Mouse (Mus musculus) forebrain, embryonic 10.5 days (tissue): ENCODE results near the gene Eif4a1. TPM values are rescaled to one million over a fixed set of nuclear protein-coding genes. Genes with fewer than 3 reads are reported as not detected.

Source experiments
- DNase-seq: peaks from one replicate; pipeline ENCODE4 v3.0.0-alpha.2; 2017; ENCODE audit warnings: low spot score; ENCODE audit errors: extremely low spot score
- H3K27ac ChIP-seq: fragments of 300-500 bp; sonication (generic); 2 replicates; pipeline ENCODE4 v1.5.1; 2016; ENCODE audit warnings: mild to moderate bottlenecking
- H3K27me3 ChIP-seq: fragments of 300-500 bp; sonication (generic); 2 replicates; pipeline ENCODE4 v1.6.1; 2016; ENCODE audit warnings: mild to moderate bottlenecking; ENCODE audit not compliant: poor library complexity, severe bottlenecking
- H3K36me3 ChIP-seq: fragments of 300-500 bp; sonication (generic); replicated peaks from 2 replicates; pipeline ENCODE4 v1.6.1; 2016; ENCODE audit warnings: mild to moderate bottlenecking, moderate library complexity
- H3K4me1 ChIP-seq: fragments of 300-500 bp; sonication (generic); 2 replicates; pipeline ENCODE4 v1.6.1; 2016
- H3K4me3 ChIP-seq: fragments of 300-500 bp; sonication (generic); 2 replicates; pipeline ENCODE4 v1.5.1; 2016; ENCODE audit warnings: mild to moderate bottlenecking, moderate library complexity
- H3K9me3 ChIP-seq: fragments of 300-500 bp; sonication (generic); 2 replicates; pipeline ENCODE4 v1.6.1; 2016; ENCODE audit warnings: mild to moderate bottlenecking, moderate library complexity
- WGBS: fragments of 180-500 bp; shearing (Covaris S2); methylation state at CpG from one replicate; pipeline ENCODE4 v1.1.7; 2016; 5-methylcytosine and 5-hydroxymethylcytosine counted together
- polyA plus RNA-seq: library from polyadenylated mRNA; unstranded; fragments of >200 nt; fragmentation: Nextera tagmentation; extraction: Ambion mirVana; gene quantifications from 2 replicates; pipeline ENCODE4 v1.2.1, GENCODE M21; 2016

The Eif4a1 gene
- polyA plus RNA-seq, 1 experiment from 2014 or later = 747 TPM

DNA sequence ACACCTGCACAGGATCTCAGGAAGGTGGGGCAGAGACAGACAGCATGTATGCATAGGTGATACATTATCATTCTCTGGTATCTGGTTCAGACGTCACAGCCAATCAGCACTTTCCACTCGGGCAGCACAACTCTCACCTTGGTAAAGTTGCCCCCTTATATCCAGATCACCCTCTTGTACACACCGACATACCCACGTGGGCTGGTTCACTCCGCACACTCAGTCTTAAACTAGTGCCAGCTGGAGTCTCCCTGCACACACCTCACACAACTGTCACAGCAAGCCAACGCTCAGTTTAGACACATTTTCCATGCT lies 22.8 kb upstream of the Eif4a1 start:
- WGBS = 24% methylated on average over 6 of the region's 6 CpGs
- H3K27ac ChIP-seq = peak overlapping the region; percentile 87
- no peak for DNase-seq

DNA sequence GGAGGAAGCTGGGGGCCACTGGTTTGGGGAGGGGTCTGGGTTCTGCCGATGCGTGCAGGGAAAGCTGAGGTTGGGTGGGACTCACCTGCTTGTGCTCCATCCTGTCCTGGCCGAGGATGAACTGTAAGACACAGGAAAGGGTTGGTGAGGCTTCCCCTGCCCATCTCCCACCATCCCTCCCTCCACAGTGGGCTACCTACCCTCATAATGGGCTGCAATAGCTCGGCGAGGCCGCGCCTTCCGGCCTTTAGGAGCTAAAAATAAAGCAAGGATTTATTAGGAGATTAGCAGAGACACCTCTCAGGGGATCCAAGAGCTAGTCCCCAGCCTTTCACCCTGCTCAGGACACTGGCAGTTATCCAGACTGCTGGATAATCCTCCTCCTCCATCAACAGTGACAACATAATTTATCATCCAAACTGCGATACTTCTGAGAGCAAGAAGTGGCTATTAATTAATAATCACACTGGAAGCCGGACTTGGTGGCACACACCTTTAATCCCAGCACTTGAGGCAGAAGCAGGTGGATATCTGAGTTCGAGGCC lies 21.3 kb upstream of the Eif4a1 start:
- Histone ChIP-seq H3K27ac (no peak overlapping the region), H3K27me3 (peaks cover 11% of the 10 kb centered on the region; the same call in 1 of the 2 replicates), H3K36me3 (no peaks in the 10 kb centered on the region), H3K4me3 (no peak overlapping the region), H3K4me1 (peaks cover 19% of the 10 kb centered on the region), H3K9me3 (no peaks in the 10 kb centered on the region)
- no peak for DNase-seq
- WGBS = 67% methylated on average over 11 of the region's 11 CpGs

More for the DNA sequence above, 22.8 kb upstream of the Eif4a1 start:
- H3K4me3 ChIP-seq = peak overlapping the region; percentile 62
- no peaks in the 10 kb centered on the region for H3K9me3 ChIP-seq
- H3K4me1 ChIP-seq = peaks cover 19% of the 10 kb centered on the region
- no peaks in the 10 kb centered on the region for H3K36me3 ChIP-seq
- H3K27me3 ChIP-seq = peaks cover 11% of the 10 kb centered on the region; the same call in 1 of the 2 replicates

DNA sequence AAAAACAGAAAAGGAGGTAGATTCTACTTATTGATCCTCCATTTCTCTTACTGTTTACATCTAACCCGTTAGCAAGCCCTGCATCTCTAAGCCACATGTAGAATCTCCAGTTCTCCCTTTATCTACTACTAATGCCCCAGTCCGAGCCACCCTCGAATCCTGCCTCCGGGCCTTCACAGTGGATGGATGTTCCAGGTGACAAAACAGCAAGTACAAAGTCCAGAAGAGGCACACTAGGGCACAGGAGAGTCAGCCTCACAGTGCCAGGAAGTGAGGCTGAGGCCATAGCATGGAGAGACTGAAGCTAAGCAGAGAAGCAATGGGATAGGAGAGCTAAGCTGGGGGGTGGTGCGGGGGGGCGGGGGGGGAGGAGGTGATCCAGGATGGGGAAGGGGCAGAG lies 20.6 kb upstream of the Eif4a1 start:
- no peak for DNase-seq
- H3K27ac ChIP-seq = no peak overlapping the region
- no peaks in the 10 kb centered on the region for H3K9me3 ChIP-seq
- WGBS = 87% methylated on average over 6 of the region's 6 CpGs
- no peak overlapping the region for H3K4me3 ChIP-seq
- H3K27me3 ChIP-seq = peaks cover 11% of the 10 kb centered on the region; the same call in 1 of the 2 replicates
- no peaks in the 10 kb centered on the region for H3K36me3 ChIP-seq
- peaks cover 19% of the 10 kb centered on the region for H3K4me1 ChIP-seq

DNA sequence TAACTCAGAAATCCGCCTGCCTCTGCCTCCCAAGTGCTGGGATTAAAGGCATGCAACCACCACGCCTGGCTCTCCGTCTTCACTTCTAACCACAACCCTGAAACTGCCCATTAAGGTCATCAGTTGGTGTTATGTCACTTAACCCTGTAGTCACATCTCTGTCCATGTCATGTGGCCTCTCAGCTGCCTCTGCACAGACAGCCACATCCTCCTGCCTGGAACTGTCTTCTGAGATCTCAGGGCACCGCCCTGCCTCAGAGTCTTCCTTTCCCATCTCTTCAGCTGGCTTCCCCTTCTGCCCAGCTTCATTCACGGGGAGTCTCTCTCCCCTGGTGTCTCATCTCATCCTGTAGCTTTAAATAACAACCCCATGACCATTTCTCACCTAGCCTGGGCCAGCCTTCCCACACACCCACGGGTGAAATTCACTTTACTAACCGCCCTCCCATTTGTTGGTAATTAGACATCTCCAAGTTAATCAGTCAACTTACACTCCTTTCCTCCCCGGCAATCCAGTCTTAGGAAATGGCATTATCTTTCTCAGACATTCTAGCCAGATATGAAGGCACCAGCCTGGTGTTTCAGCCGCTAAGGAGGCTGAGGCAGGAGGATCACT lies 20.1 kb upstream of the Eif4a1 start:
- no peak overlapping the region for H3K27ac ChIP-seq
- 86% methylated on average over 9 of the region's 9 CpGs for WGBS
- no peak for DNase-seq
- peaks cover 11% of the 10 kb centered on the region; the same call in 1 of the 2 replicates for H3K27me3 ChIP-seq
- no peak overlapping the region for H3K4me3 ChIP-seq
- no peaks in the 10 kb centered on the region for H3K36me3 ChIP-seq
- H3K9me3 ChIP-seq = no peaks in the 10 kb centered on the region
- peaks cover 19% of the 10 kb centered on the region for H3K4me1 ChIP-seq

DNA sequence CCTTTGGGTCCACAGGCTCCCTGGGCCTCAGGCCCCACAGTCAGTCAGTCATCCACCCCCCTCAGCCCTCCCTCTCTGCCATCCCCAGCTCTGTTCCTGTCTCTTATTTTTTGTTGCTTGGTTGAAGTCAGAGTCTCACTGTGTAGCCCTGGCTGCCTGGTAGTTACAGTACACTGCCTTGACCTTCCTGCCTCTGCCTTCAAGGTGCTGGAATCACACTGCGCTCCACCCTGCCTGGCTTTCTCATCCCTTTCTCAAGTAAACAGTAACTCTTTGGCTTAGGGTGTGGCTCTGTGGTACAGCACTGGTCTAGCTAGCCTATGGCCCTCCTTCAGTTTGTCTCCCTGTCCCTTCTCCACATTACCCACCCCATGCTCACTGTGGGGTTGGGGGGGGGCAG lies 17.7 kb upstream of the Eif4a1 start:
- H3K27me3 ChIP-seq = 0 out of 2 replicates have a peak, but pooled peaks cover 15% of the 10 kb centered on the region
- no peaks in the 10 kb centered on the region for H3K9me3 ChIP-seq
- no peak overlapping the region for H3K27ac ChIP-seq
- H3K4me3 ChIP-seq = no peak overlapping the region
- 100% methylated on average over 1 of the region's 1 CpGs for WGBS
- H3K36me3 ChIP-seq = no peaks in the 10 kb centered on the region
- peaks cover 27% of the 10 kb centered on the region for H3K4me1 ChIP-seq
- no peak for DNase-seq

DNA sequence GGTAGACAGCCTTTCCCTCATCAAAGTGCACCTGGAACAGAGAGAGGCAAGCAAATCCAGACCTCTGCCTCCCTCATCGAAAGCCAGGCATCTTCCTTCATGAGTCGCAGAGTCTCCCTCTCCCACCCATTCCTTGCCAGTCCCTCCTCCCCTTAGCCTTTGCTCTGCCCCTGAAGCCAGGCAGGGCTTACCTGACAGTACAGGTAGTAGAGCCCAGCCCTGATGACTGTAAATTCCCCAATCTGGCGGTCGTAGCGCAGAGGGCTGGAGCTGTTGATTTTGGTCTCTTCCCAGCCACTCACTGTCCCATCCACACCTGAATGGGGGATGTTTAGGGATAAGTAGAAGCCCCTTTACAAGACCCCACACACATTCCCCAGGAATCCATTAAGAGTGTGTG lies 14.8 kb upstream of the Eif4a1 start:
- Histone ChIP-seq H3K27me3 (0 out of 2 replicates have a peak, but pooled peaks cover 13% of the 10 kb centered on the region), H3K27ac (peak overlapping the region; percentile 40; the same call in 1 of the 2 replicates), H3K4me1 (peaks cover 37% of the 10 kb centered on the region), H3K9me3 (no peaks in the 10 kb centered on the region), H3K36me3 (no peaks in the 10 kb centered on the region), H3K4me3 (peak overlapping the region; percentile 10; the same call in 1 of the 2 replicates)
- 64% methylated on average over 5 of the region's 5 CpGs for WGBS
- no peak for DNase-seq

DNA sequence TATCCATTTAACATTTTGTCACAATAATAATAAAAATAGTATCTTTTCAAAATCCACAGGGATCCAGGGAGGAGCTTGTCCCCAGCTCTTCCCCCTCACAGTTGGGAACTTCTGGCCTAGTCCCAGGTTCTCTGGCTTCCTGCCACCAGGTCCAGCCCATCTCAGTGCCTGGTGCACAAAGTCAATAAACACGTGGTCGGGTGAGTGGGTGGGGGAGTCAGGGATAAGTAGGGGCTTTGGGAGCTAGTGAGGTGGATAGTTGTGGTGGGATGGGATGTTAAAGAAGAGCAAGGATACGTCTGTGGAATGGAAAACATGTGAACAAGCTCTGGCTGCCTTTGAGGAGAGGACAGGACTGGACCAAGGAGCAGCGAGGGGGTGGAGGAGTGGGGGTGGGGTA lies 14.2 kb upstream of the Eif4a1 start:
- 26% methylated on average over 4 of the region's 4 CpGs for WGBS
- Histone ChIP-seq H3K4me3 (peak overlapping the region; percentile 10; the same call in 1 of the 2 replicates), H3K27me3 (0 out of 2 replicates have a peak, but pooled peaks cover 13% of the 10 kb centered on the region), H3K4me1 (peaks cover 42% of the 10 kb centered on the region), H3K36me3 (no peaks in the 10 kb centered on the region), H3K27ac (peak overlapping the region; percentile 40; the same call in 1 of the 2 replicates), H3K9me3 (no peaks in the 10 kb centered on the region)
- no peak for DNase-seq

DNA sequence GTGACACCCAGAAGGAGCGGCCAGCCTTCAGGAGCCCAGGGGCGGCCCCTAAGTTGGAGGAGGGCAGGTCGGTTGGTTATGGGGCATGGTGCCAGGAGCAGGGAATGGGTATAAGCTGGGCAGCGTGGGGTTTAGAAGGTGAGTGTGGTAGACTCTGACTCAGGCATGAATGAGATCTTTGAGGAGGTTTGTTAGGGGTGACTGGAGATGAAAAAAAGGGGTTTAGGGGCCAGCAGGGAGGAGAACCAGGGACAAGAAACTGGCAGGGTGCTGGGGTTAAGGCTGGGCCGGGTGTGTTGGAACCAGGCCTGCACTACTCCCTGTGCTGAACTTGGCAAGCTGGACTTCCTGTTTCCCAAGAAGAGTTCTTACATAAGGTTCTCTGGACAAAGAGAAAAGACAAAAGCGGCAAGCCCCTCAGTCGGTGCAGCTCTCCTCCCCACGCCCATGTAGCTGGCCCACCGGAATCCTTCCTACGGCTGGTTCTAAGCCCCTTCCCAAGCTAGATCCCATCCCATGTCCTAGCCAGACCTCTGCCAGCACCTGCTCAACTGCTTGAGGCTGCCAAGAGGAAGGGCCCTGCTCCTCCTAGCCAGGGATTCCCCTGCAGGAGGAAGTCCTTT lies 13.4 kb upstream of the Eif4a1 start, which contains the start of gene Tnfsf13:
TSS of gene Tnfsf13 (minus strand) at position 259 of the 623 bp plus-strand sequence.
- 0 out of 2 replicates have a peak, but pooled peaks cover 13% of the 10 kb centered on the region for H3K27me3 ChIP-seq
- no peaks in the 10 kb centered on the region for H3K9me3 ChIP-seq
- no peak for DNase-seq
- no peaks in the 10 kb centered on the region for H3K36me3 ChIP-seq
- H3K4me1 ChIP-seq = peaks cover 49% of the 10 kb centered on the region
- WGBS = 65% methylated on average over 10 of the region's 10 CpGs
- H3K4me3 ChIP-seq = peak within 1 kb of the TSS; percentile 13; the same call in 1 of the 2 replicates
- peak within 1 kb of the TSS; percentile 65 for H3K27ac ChIP-seq

DNA sequence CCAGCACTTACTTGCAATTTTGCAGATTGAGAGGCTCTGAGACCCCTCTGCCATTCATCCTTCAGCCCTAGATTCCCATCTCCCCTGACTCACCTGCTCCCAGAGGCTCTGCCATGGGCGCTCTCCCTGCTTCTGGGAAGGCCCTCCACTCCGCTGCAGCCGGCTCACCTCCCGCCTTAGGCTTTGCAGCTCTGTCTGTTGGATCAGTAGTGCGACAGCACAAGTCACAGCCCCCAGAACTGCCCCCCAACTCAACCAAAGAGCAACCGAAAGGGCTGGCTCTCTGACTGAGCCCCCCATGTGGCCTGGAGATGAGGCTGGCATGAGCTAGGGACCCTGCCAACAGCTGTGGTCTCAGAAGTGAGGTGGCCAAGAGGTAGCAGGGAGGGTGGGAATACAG lies 12.7 kb upstream of the Eif4a1 start:
- peaks cover 7% of the 10 kb centered on the region for H3K36me3 ChIP-seq
- H3K4me3 ChIP-seq = peak overlapping the region; percentile 13; the same call in 1 of the 2 replicates
- no peak for DNase-seq
- H3K27ac ChIP-seq = peak overlapping the region; percentile 65; the same call in 1 of the 2 replicates
- peaks cover 56% of the 10 kb centered on the region for H3K4me1 ChIP-seq
- 78% methylated on average over 6 of the region's 6 CpGs for WGBS
- 0 out of 2 replicates have a peak, but pooled peaks cover 13% of the 10 kb centered on the region for H3K27me3 ChIP-seq
- H3K9me3 ChIP-seq = no peaks in the 10 kb centered on the region

DNA sequence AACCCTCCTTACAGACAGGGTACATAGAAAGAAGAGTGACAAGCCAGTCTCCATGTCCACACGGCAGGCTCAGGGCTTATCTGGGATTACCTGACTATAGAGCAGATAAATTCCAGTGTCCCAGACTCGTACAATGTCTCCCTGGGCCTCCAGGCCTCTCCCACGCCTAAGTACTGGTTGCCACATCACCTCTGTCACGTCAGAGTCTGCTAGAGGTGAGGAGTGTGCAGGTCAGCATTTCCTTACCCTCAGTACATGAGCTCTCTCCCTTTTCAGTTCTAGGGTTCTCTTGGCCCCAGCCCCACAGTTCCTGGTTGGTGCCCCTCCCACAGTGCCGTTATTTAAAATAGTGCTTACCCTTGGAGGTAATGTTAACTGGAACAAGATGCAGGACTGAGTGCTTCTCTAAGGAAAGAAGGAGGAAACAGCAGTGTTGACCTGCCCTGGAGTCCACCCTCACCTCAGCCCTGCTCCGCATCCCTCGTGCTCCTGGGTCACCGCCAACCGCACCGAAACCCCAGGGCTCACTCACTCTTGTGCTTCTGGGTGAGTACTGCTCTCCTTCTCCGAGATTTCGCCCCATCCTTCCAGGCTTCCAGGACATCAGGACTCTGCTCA lies 12.0 kb upstream of the Eif4a1 start:
- Histone ChIP-seq H3K4me3 (no peak overlapping the region), H3K4me1 (peaks cover 61% of the 10 kb centered on the region), H3K36me3 (peaks cover 14% of the 10 kb centered on the region), H3K9me3 (no peaks in the 10 kb centered on the region), H3K27ac (0 out of 2 replicates have a peak overlapping the region, but pooled peaks have one; percentile 91), H3K27me3 (0 out of 2 replicates have a peak, but pooled peaks cover 13% of the 10 kb centered on the region)
- no peak for DNase-seq
- 87% methylated on average over 12 of the region's 12 CpGs for WGBS

DNA sequence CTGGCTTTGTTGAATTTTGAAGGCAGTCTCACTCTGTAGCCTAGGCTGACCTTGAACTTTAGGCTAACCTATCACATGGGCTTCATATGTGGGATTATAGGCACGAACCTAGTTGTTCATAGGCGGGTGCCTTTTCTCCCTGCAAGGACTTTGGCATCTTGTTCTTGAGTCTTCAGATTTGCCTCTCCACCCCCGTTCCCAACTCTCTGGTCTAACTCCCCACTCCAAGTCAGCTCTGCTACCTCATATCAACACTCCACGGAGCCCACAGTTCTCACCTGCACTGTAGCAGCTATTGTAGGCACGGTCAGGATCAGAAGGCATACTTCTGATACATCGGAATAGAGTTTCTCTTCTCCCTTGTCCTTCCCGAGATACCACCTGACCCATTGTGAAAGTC lies 11.4 kb upstream of the Eif4a1 start:
- 84% methylated on average over 7 of the region's 7 CpGs for WGBS
- H3K36me3 ChIP-seq = peaks cover 21% of the 10 kb centered on the region
- H3K4me1 ChIP-seq = peaks cover 61% of the 10 kb centered on the region
- DNase-seq = no peak
- H3K27ac ChIP-seq = peak overlapping the region; percentile 91
- H3K4me3 ChIP-seq = no peak overlapping the region
- no peaks in the 10 kb centered on the region for H3K9me3 ChIP-seq
- 0 out of 2 replicates have a peak, but pooled peaks cover 13% of the 10 kb centered on the region for H3K27me3 ChIP-seq

DNA sequence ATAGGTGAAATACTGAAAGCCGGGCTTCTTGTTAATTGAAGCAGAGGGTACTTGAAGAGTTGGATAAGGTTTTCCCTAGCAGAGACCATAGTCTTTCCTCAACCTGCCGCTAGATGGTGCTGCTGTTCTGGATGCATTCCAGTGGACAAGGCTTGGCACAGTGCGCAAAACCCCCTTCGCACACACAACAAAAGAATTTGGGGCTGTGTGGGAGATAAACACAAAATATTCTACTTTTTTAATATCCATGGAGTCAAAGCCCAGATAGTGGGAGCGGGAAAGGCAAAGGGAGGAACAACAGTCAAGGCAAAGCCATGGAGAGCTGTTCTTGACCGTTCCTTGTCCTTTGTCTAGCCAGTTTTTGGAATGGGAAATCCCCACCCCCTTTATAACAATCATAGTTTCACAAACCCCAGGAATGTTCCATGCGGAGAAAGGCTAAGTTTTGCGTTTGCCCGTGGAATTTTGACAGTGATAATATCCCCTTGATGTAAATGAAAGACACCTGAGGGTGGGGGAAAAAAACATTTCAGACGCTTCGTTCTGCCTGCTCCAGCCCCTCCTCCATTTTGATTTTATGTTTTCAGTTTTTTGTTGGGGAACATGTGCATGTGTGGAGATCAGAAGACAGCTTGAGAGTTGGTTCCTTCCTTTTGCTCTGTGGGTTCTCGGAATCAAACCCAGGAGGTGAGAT lies 10.8 kb upstream of the Eif4a1 start:
- H3K4me3 ChIP-seq = peak overlapping the region; percentile 70
- no peaks in the 10 kb centered on the region for H3K9me3 ChIP-seq
- peaks cover 26% of the 10 kb centered on the region for H3K36me3 ChIP-seq
- H3K27ac ChIP-seq = peak overlapping the region; percentile 91
- 30% methylated on average over 12 of the region's 12 CpGs for WGBS
- H3K4me1 ChIP-seq = peaks cover 61% of the 10 kb centered on the region
- H3K27me3 ChIP-seq = 0 out of 2 replicates have a peak, but pooled peaks cover 13% of the 10 kb centered on the region
- peak; percentile 88 for DNase-seq
